Mouse (Mus musculus): ENCODE measurements at regions not wholly inside any gene's neighbourhood (a gene's known extent, or its start where the extent isn't known, plus 50 kb on each side); places are given as distances from the start of the nearest gene placed in this dataset.

- no peak for DNase-seq
Measured at GRCm38 (mm10) chr3:137563541-137564080, 57.8 kb upstream of the Ddit4l start.

- DNase-seq = peak in 1 of 2 experiments; percentile 14
Measured at GRCm38 (mm10) chr3:137564282-137564681, 57.1 kb upstream of the Ddit4l start.

- DNase-seq = no peak
Measured at GRCm38 (mm10) chr3:137568580-137569313, 52.7 kb upstream of the Ddit4l start.

Measured in cerebellum, postnatal 10 days (tissue).